Mouse (Mus musculus) macrophage (primary cell): Measurements from ENCODE around the gene Lgmn. TPM values are rescaled to one million over a fixed set of nuclear protein-coding genes. Genes with fewer than 3 reads are reported as not detected.

Experiments
- H3K27ac ChIP-seq: fragments of 350-480 bp; formaldehyde crosslinking; 2 replicates; pipeline ENCODE4 v1.9.0; 2021
- H3K36me3 ChIP-seq: fragments of 350-480 bp; formaldehyde crosslinking; 2 replicates; pipeline ENCODE4 v1.9.0; 2021; ENCODE audit errors: inconsistent target
- H3K4me3 ChIP-seq: fragments of 350-480 bp; formaldehyde crosslinking; 2 replicates; pipeline ENCODE4 v1.9.0; 2021; ENCODE audit errors: inconsistent target
- H3K79me2 ChIP-seq: fragments of 350-480 bp; formaldehyde crosslinking; 2 replicates; pipeline ENCODE4 v1.9.0; 2021; ENCODE audit errors: inconsistent target
- WGBS: methylation state at CpG from one replicate; pipeline ENCODE4 v1.1.7; 2026; ENCODE audit warnings: inconsistent platforms; ENCODE audit not compliant: missing documents; 5-methylcytosine and 5-hydroxymethylcytosine counted together
- polyA plus RNA-seq: library from polyadenylated mRNA; stranded (reverse); fragments of 250-400 nt; gene quantifications from 3 replicates; pipeline ENCODE4 v1.2.4, GENCODE M21; 2018; ENCODE audit warnings: inconsistent platforms

The Lgmn gene
- polyA plus RNA-seq, 1 experiment from 2014 or later = 3,134 TPM

GRCm38 (mm10) chr12:102391109-102391508, 48.5 kb downstream of the Lgmn start:
- H3K36me3 ChIP-seq = peaks cover 65% of the 10 kb centered on the region
- H3K27ac ChIP-seq = no peak overlapping the region
- H3K4me3 ChIP-seq = no peak overlapping the region
- no peaks in the 10 kb centered on the region for H3K79me2 ChIP-seq
- WGBS = 100% methylated on average over 1 of the region's 2 CpGs

GRCm38 (mm10) chr12:102390042-102390441, 49.6 kb downstream of the Lgmn start:
- WGBS = 94% methylated on average over 8 of the region's 8 CpGs
- Histone ChIP-seq H3K79me2 (no peaks in the 10 kb centered on the region), H3K36me3 (peaks cover 55% of the 10 kb centered on the region), H3K4me3 (no peak overlapping the region), H3K27ac (no peak overlapping the region)

- Histone ChIP-seq H3K27ac (no peak overlapping the region), H3K4me3 (no peak overlapping the region), H3K36me3 (peaks cover 49% of the 10 kb centered on the region; the same call in 1 of the 2 replicates), H3K79me2 (no peaks in the 10 kb centered on the region)
- WGBS = 69% methylated on average over 16 of the region's 16 CpGs
Measured at GRCm38 (mm10) chr12:102387219-102387917, 52.2 kb downstream of the Lgmn start.

DNA sequence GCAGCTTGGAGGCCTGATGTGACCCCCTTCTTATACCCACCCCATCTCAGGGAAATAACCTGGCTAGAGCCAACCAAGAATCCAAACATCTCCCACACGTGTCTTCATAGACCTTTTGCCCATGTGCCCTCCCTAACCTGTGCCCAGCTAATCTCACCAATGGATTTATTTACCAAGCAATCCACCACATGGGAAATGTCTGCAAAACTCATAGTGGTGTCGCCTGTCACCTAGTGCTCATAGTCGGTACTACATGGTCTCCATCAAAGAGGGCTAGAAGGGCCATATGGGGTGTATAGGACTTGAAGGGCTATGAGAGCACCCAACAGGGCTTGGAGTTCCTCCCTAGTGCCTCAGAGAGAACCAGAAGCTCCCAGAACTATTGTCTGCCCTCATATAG, 54.8 kb downstream of the Lgmn start:
- WGBS = 45% methylated on average over 3 of the region's 3 CpGs

GRCm38 (mm10) chr12:102383288-102383687, 56.3 kb downstream of the Lgmn start:
- Histone ChIP-seq H3K4me3 (no peak overlapping the region), H3K36me3 (peaks cover 37% of the 10 kb centered on the region; the same call in 1 of the 2 replicates), H3K27ac (no peak overlapping the region), H3K79me2 (no peaks in the 10 kb centered on the region; the same call in 1 of the 2 replicates)
- WGBS = 61% methylated on average over 9 of the region's 9 CpGs

More for the DNA sequence above, 54.8 kb downstream of the Lgmn start:
- Histone ChIP-seq H3K4me3 (no peak overlapping the region), H3K27ac (no peak overlapping the region), H3K36me3 (peaks cover 44% of the 10 kb centered on the region; the same call in 1 of the 2 replicates), H3K79me2 (no peaks in the 10 kb centered on the region; the same call in 1 of the 2 replicates)

DNA sequence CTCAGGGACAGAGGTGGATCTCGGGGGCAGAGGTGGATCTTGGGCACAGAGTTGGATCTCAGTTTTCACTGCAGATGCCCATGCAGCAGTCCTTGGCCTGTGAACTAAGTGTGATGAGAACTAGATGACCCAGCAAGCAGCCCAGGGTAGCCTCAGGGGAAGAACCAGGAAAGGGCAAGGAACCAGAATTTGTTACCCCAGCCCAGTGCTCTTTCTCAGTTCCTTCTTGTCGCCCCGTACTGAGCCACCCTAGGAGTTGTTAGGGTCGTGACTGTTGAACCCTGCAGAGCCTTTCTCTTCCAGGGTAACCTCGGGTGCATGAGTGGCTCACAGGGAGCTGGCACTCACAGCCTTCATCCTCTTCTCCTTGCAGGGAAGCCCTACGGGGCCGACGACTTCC, 57.4 kb downstream of the Lgmn start:
- H3K79me2 ChIP-seq = no peaks in the 10 kb centered on the region; the same call in 1 of the 2 replicates
- no peak overlapping the region for H3K27ac ChIP-seq
- H3K36me3 ChIP-seq = peaks cover 27% of the 10 kb centered on the region; the same call in 1 of the 2 replicates
- WGBS = 59% methylated on average over 8 of the region's 8 CpGs
- no peak overlapping the region for H3K4me3 ChIP-seq

DNA sequence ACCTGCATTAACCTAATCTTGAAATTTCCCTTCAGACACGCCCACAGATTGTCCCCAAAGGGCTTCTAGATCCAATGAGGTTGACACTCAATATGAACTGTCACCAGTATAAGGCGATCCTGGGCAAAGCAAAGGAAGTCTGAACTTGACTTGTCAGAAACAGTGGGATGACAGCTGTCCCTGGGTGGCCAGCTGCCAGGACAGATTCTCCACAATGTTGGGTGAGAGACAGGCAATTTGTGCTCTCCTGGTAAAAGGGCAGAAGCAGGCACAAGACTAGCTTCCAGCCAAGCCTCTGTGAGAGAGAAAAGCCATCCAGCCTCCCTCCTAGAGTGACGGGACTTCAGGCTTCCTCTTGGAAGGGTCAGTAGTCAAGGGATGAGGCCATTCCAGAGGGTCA, 67.3 kb downstream of the Lgmn start:
- peaks cover 33% of the 10 kb centered on the region for H3K36me3 ChIP-seq
- peaks cover 71% of the 10 kb centered on the region; the same call in 1 of the 2 replicates for H3K79me2 ChIP-seq
- WGBS = 82% methylated on average over 3 of the region's 3 CpGs
- H3K4me3 ChIP-seq = no peak overlapping the region
- no peak overlapping the region for H3K27ac ChIP-seq

- H3K79me2 ChIP-seq = peaks cover 71% of the 10 kb centered on the region; the same call in 1 of the 2 replicates
- 86% methylated on average over 4 of the region's 4 CpGs for WGBS
- H3K4me3 ChIP-seq = no peak overlapping the region
- no peak overlapping the region for H3K27ac ChIP-seq
- H3K36me3 ChIP-seq = peaks cover 28% of the 10 kb centered on the region
Measured at GRCm38 (mm10) chr12:102370931-102371500, 68.6 kb downstream of the Lgmn start.

DNA sequence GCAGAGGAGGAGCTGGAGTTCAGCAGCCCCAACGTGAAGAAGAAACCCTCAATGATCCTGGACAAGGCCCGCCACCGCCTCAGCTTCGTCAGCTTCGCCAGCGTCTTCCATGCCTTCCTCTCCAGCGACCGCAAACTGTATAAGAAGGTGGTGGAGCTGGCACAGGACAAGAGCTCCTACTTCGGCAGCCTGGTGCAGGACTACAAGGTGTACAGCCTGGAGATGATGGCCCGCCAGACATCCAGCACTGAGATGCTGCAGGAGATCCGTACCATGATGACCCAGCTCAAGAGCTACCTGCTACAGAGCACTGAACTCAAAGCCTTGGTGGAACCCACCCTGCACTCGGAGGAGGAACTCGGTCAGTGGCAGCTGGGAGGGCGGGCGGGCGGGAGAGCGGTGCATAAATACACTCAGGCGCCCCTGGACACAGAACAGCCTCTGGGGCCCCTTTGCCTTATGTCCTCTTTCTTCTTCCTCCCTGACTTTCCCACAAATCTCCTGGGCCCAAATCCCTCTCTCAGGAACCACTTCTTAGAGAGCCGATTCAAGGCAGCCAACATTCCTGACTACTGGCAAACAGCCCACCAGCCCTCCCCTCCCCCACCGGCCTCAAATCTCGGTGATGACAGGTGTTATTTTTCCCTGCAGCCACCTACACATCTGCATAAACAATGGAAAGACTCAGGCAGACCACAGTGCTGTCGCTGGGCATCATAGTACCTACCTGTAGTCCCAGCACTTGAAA, 70.0 kb downstream of the Lgmn start:
- peak overlapping the region; percentile 88; the same call in 1 of the 2 replicates for H3K27ac ChIP-seq
- H3K4me3 ChIP-seq = peak overlapping the region; percentile 2; the same call in 1 of the 2 replicates
- H3K79me2 ChIP-seq = peaks cover 63% of the 10 kb centered on the region; the same call in 1 of the 2 replicates
- 40% methylated on average over 21 of the region's 22 CpGs for WGBS
- peaks cover 18% of the 10 kb centered on the region for H3K36me3 ChIP-seq

GRCm38 (mm10) chr12:102368556-102368955, 71.1 kb downstream of the Lgmn start:
- Histone ChIP-seq H3K27ac (peak overlapping the region; percentile 88), H3K4me3 (no peak overlapping the region), H3K36me3 (peaks cover 7% of the 10 kb centered on the region), H3K79me2 (peaks cover 54% of the 10 kb centered on the region; the same call in 1 of the 2 replicates)
- 36% methylated on average over 8 of the region's 14 CpGs for WGBS

- WGBS = 8% methylated on average over 5 of the region's 7 CpGs
- Histone ChIP-seq H3K36me3 (0 out of 2 replicates have a peak, but pooled peaks cover 2% of the 10 kb centered on the region), H3K79me2 (peaks cover 49% of the 10 kb centered on the region; the same call in 1 of the 2 replicates), H3K27ac (peak overlapping the region; percentile 88), H3K4me3 (no peak overlapping the region)
Measured at GRCm38 (mm10) chr12:102368066-102368465, 71.5 kb downstream of the Lgmn start.

- no peaks in the 10 kb centered on the region for H3K36me3 ChIP-seq
- H3K4me3 ChIP-seq = no peak overlapping the region
- 57% methylated on average over 3 of the region's 3 CpGs for WGBS
- peaks cover 40% of the 10 kb centered on the region; the same call in 1 of the 2 replicates for H3K79me2 ChIP-seq
- peak overlapping the region; percentile 88 for H3K27ac ChIP-seq
Measured at GRCm38 (mm10) chr12:102367075-102367474, 72.5 kb downstream of the Lgmn start.

- H3K36me3 ChIP-seq = no peaks in the 10 kb centered on the region
- no peak overlapping the region for H3K4me3 ChIP-seq
- peak overlapping the region; percentile 88 for H3K27ac ChIP-seq
- H3K79me2 ChIP-seq = peaks cover 32% of the 10 kb centered on the region; the same call in 1 of the 2 replicates
- WGBS = 67% methylated on average over 9 of the region's 9 CpGs
Measured at GRCm38 (mm10) chr12:102366126-102366816, 73.3 kb downstream of the Lgmn start.

GRCm38 (mm10) chr12:102365016-102365415, 74.6 kb downstream of the Lgmn start:
- Histone ChIP-seq H3K79me2 (peaks cover 20% of the 10 kb centered on the region; the same call in 1 of the 2 replicates), H3K4me3 (no peak overlapping the region), H3K27ac (peak overlapping the region; percentile 88), H3K36me3 (peaks cover 7% of the 10 kb centered on the region; the same call in 1 of the 2 replicates)
- 5% methylated on average over 7 of the region's 7 CpGs for WGBS
